Mouse (Mus musculus): ENCODE results near the gene Casp6. TPM values are rescaled to one million over a fixed set of nuclear protein-coding genes. Genes with fewer than 3 reads are reported as not detected.

Casp6 gene
- total RNA-seq (2017) = 11.8 and 15.9 TPM in 2 replicates

- peak; percentile 90 for ATAC-seq (ENCODE audit: extremely low read depth, insufficient number of reproducible peaks, low FRiP score, poor library complexity, severe bottlenecking)
Observed at GRCm38 (mm10) chr3:129901271-129901809, at the start of gene Casp6. TSS of gene Casp6 (plus strand) at chr3:129901425.

- no peak for ATAC-seq (ENCODE audit: extremely low read depth, insufficient number of reproducible peaks, low FRiP score, poor library complexity, severe bottlenecking)
Observed at GRCm38 (mm10) chr3:129862592-129862991, 38.6 kb upstream of the Casp6 start.

- peak; percentile 58; the same call in 1 of the 2 replicates for ATAC-seq (ENCODE audit: extremely low read depth, insufficient number of reproducible peaks, low FRiP score, poor library complexity, severe bottlenecking)
Observed at GRCm38 (mm10) chr3:129863698-129864097, 37.5 kb upstream of the Casp6 start.

DNA sequence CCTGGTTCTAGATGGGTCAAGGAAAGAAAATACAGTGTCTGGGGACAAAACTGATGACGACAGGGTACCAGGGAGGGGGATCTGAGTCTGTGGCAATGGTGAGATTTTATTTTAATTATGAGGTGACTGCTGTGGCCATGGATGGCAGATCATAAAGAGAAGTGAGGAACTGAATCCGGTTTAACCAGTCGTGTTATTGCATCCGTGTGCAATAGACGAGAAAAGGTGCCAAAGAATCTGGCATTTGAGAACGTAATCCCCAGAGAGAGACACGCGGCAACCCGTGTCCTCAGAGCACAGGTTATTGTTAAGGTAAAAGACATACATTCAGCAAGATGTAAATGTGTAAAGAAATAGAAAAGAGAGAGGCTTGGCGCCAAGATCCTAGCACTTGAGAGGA lies 23.9 kb upstream of the Casp6 start:
- no peak for ATAC-seq (ENCODE audit: extremely low read depth, insufficient number of reproducible peaks, low FRiP score, poor library complexity, severe bottlenecking)

- ATAC-seq (ENCODE audit: extremely low read depth, insufficient number of reproducible peaks, low FRiP score, poor library complexity, severe bottlenecking) = peak; percentile 53
Observed at GRCm38 (mm10) chr3:129878405-129879021, 22.7 kb upstream of the Casp6 start, which contains the start of gene Pla2g12a. TSS of gene Pla2g12a (plus strand) at chr3:129878606.

- ATAC-seq (ENCODE audit: extremely low read depth, insufficient number of reproducible peaks, low FRiP score, poor library complexity, severe bottlenecking) = 0 out of 2 replicates have a peak, but pooled peaks have one; percentile 27
Observed at GRCm38 (mm10) chr3:129879131-129879757, 22.0 kb upstream of the Casp6 start.

DNA sequence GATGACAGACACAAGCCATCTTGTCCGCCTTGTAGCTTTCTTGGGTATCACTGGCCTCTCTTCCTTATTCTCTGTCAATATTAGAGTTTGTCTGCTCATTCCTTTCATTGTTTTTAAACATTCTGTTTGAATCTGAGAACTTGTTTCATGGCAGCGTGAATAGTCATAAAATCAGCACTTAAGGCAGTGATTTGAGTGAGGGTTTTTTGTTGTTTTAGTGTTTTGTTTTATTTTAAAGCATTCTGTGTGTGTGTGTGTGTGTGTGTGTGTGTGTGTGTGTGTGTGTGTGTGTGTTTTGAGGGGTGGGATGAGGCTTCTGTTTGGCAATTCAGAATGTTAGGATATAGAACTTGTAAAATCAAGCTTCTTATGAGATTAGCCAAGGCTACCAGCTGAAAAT lies 21.3 kb upstream of the Casp6 start:
- no peak for ATAC-seq (ENCODE audit: extremely low read depth, insufficient number of reproducible peaks, low FRiP score, poor library complexity, severe bottlenecking)

DNA sequence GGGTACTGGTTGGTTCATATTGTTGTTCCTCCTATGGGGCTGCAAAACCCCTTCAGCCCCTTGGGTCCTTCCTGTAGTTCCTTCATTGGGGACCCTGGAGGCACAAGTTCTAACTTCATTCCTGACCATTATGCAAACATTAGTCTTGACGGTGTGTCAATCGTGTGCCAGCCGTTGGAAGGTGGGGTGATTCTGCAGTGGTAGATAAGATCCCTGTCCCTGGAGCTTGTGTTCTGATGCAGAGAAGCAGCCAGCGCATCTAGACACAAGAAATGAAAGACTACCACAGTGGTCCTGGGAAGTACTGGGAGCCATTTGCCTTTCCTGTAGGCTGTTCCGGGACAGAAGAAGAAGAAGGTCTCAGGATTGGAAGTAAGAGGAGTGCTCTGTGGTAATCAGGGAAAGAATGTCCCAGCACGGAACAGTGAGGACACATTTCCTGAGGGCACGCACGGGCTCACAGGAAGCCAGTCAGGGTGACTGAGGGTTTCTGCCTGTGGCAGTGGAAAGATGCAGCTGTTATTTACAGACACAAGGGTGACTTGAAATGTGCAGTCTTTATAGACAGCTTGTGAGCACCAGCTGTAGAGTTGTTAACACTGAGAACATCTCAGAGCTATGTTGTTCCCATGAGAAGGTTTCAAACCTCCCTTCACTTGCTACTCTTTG lies 20.2 kb upstream of the Casp6 start:
- no peak for ATAC-seq (ENCODE audit: extremely low read depth, insufficient number of reproducible peaks, low FRiP score, poor library complexity, severe bottlenecking)

DNA sequence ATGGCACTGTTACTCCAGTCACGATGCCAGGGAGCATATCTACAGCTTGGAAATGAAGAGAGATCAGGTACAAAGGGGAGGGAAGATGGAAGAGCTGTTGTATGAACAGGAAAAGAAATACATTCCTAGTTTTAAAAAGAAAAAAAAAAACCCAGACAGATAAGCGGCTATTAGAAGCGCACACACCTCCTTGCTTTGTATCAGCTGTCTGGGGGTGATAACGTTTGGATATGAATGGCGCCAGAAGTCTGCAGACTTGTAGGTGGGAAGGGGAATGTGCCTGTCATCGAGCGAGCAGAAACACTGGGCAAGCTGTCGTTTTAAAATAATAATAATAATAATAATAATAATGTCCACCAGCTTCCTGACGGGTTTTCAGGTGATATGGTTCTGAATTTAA lies 15.6 kb upstream of the Casp6 start:
- ATAC-seq (ENCODE audit: extremely low read depth, insufficient number of reproducible peaks, low FRiP score, poor library complexity, severe bottlenecking) = no peak

GRCm38 (mm10) chr3:129886430-129886829 lies 14.8 kb upstream of the Casp6 start:
- no peak for ATAC-seq (ENCODE audit: extremely low read depth, insufficient number of reproducible peaks, low FRiP score, poor library complexity, severe bottlenecking)

DNA sequence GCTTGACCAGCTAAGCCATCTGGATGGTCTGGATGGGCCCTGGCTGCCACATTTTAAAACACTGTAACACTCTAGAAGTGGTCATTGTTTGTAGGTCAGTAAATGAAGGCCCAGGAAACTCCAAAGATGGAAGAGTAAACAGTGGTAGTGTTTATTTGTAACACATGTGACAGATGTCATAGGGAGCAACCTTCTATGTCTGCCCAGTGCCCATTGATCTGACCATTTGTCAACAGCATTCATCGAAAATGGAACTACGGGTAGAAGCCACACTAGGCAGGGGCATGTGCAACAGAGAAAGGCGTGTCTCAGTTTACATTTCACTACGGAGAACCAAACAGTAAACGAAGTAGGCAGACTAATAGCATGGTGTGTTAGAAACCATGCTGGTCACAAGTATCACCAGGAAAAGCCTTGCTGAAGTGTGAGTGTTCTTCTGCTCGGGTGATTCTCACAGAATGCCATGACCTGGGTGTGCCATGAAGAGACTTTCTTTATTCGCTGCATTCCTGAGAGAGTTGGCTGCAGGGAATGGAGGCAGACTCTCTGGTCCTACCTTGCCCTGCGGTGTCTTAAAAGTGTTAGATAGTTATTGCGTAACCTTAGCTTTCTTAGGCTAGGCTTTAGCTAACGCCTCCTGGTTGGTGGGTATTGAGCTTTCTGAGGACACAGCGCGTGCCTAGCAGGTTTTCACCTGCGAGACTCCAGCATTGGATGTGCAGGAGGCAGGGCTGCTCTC lies 13.3 kb upstream of the Casp6 start:
- no peak for ATAC-seq (ENCODE audit: extremely low read depth, insufficient number of reproducible peaks, low FRiP score, poor library complexity, severe bottlenecking)

DNA sequence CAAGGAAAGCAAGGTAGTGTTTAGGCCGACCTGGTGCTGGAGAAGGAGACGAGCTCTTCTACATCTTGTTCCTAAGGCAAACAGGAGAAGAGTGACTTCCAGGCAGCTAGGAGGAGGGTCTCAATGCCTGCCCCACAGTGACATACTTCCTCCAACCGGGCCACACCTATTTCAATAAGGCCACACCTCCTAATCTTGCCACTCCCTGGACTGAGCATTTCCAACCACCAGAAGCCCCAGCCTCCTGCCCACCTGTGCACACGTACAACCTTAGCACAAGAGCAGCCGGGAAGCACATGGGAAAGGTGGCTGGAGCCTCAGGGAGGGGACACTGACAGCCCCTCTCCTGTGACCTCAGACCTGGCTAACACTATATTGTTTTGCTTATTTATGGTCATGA lies 9.2 kb upstream of the Casp6 start:
- no peak for ATAC-seq (ENCODE audit: extremely low read depth, insufficient number of reproducible peaks, low FRiP score, poor library complexity, severe bottlenecking)

DNA sequence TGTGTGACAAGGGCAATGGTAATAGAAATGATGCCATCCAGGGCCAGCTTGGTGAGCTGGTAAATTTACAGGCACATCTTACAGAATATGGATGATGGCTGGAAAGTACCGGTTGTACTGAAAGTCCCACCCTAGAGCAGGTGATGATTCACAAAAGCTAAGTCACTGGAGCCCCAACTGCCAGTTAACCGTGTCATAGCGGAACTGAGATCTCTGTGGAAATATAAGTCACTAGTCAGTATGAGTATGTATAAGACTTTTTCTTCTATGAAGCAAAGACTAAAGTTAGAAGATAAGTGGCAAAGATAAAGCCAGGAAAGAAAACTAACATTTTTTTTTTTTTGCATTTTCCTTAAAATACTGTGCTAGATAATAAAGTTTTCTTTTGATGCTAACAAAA lies 8.1 kb upstream of the Casp6 start:
- no peak for ATAC-seq (ENCODE audit: extremely low read depth, insufficient number of reproducible peaks, low FRiP score, poor library complexity, severe bottlenecking)

DNA sequence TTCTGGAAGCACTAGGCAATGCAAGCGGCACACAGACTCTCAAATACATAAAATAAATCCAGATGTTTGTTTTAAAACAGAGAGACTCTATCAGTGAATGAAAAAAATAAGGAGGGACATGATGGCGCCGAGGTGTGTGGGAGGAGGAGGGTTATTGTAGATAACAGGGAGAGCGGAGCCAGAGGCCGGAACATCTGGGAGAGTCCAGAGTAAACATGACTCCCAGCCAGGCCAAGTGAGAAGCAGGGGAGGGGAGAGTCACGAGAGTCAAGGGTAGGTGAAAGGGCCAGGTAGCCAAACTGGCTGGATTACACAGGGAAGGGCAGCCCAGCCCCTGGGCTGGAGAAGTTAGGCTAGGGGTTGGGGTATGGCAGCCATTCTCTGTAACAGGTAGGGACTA lies 4.6 kb upstream of the Casp6 start:
- no peak for ATAC-seq (ENCODE audit: extremely low read depth, insufficient number of reproducible peaks, low FRiP score, poor library complexity, severe bottlenecking)

DNA sequence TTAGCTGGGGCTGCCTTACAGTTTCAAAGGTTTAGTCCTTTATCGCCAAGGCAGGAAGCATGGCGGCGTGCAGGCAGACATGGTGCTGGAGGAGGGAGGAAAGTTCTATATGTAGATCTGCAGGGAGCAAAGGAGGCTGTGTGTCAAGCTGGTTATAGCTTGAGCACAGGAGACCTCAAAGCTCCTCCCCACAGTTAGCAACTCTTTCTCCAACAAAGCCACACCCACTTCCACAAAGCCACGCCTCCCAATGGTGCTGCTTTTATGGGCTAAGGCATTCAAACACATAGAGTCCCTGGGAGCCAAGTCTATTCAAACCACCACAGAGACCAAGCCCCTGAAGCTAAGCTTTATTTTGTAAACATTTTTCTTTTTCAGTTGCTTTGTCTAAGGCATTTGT lies 2.3 kb upstream of the Casp6 start:
- no peak for ATAC-seq (ENCODE audit: extremely low read depth, insufficient number of reproducible peaks, low FRiP score, poor library complexity, severe bottlenecking)

DNA sequence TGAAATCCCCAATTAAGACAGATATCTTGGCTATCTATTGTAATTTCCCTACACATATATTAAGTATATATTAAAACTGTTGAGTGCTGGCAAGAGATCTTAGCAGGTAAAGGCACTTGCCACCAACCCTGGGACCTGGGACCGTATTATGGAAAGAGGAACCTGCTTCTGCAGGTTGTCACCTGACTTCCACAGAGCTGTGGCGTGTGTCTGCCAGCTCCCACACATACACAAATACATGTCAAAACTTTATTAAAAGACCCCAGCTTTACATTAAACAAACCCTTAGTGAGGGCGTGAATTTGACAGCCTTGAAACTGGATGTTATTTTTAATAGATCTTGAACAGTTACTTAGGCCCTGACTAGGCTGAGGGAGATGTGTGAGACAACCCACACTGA lies 2.1 kb downstream of the Casp6 start:
- ATAC-seq (ENCODE audit: extremely low read depth, insufficient number of reproducible peaks, low FRiP score, poor library complexity, severe bottlenecking) = no peak

DNA sequence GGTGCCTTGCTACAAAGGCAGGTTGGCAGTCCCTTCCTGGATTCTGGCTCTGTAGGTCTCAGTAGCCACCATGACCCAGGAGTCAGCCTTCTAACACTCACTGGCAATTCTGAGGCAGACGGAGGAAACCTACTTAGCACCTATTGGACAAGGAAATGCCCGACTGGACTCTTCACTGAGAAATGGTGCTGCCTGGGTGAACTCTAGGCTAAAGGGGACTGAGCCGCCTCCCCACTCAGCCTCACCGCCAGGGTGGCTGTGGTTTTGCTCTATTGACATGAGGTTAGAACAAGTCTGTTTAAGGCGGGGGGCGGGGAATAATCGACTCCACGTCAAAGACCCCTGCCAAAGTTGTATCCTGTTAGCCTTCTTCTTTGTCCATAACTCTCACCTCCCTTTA lies 2.6 kb downstream of the Casp6 start:
- no peak for ATAC-seq (ENCODE audit: extremely low read depth, insufficient number of reproducible peaks, low FRiP score, poor library complexity, severe bottlenecking)

GRCm38 (mm10) chr3:129904381-129905132 lies 3.3 kb downstream of the Casp6 start:
- no peak for ATAC-seq (ENCODE audit: extremely low read depth, insufficient number of reproducible peaks, low FRiP score, poor library complexity, severe bottlenecking)

- no peak for ATAC-seq (ENCODE audit: extremely low read depth, insufficient number of reproducible peaks, low FRiP score, poor library complexity, severe bottlenecking)
Observed at GRCm38 (mm10) chr3:129912025-129912424, 10.8 kb downstream of the Casp6 start.

Measured in neutrophil, adult 5-6 weeks (primary cell).